Mouse (Mus musculus) left cerebral cortex, postnatal 4 days (tissue): ENCODE data around the gene B430305J03Rik. TPM values are rescaled to one million over a fixed set of nuclear protein-coding genes. Genes with fewer than 3 reads are reported as not detected.

Experiments used
- DNase-seq: peaks from one replicate; pipeline ENCODE4 v3.0.0-alpha.2; 2022
- intact Hi-C: fragments of 180-260 bp; cut with DNase I; formaldehyde crosslinking; loops from one replicate; pipeline ENCODE4 v1.15.1; 2025
- total RNA-seq, 2 experiments: library from RNA; stranded (reverse); gene quantifications; 2 replicates each; pipeline ENCODE4 v1.2.3; 2021

Gene B430305J03Rik
- total RNA-seq, 2 experiments from 2014 or later = 1.2 to 1.6 TPM

GRCm38 (mm10) chr3:61355464-61355863 lies 10.3 kb downstream of the B430305J03Rik start:
- intact Hi-C loops = no loop called here
- DNase-seq = no peak

GRCm38 (mm10) chr3:61349433-61349832 lies 16.3 kb downstream of the B430305J03Rik start:
- intact Hi-C loops = no loop called here
- DNase-seq = no peak

- no peak for DNase-seq
- intact Hi-C loops = no loop called here
These were observed 17.6 kb downstream of the B430305J03Rik start for GRCm38 (mm10) chr3:61348036-61348614.

- intact Hi-C loops = no loop called here
- no peak for DNase-seq
These were observed 20.1 kb downstream of the B430305J03Rik start for GRCm38 (mm10) chr3:61345636-61346035.

- no peak for DNase-seq
- intact Hi-C loops = no loop called here
These were observed 21.7 kb downstream of the B430305J03Rik start for GRCm38 (mm10) chr3:61344031-61344430.

- DNase-seq = peak; percentile 24
These were observed 25.4 kb downstream of the B430305J03Rik start for GRCm38 (mm10) chr3:61340321-61340720.

GRCm38 (mm10) chr3:61337230-61337629 lies 28.5 kb downstream of the B430305J03Rik start:
- intact Hi-C loops = no loop called here
- no peak for DNase-seq

More at GRCm38 (mm10) chr3:61340321-61340720, 25.4 kb downstream of the B430305J03Rik start:
- intact Hi-C loops = no loop called here

- intact Hi-C loops = no loop called here
- no peak for DNase-seq
These were observed 29.5 kb downstream of the B430305J03Rik start for GRCm38 (mm10) chr3:61336205-61336604.

GRCm38 (mm10) chr3:61321632-61322031 lies 44.1 kb downstream of the B430305J03Rik start:
- DNase-seq = no peak
- intact Hi-C loops = no loop called here

GRCm38 (mm10) chr3:61320031-61320430 lies 45.7 kb downstream of the B430305J03Rik start:
- DNase-seq = peak; percentile 6
- intact Hi-C loops = no loop called here

- intact Hi-C loops = no loop called here
These were observed 50.7 kb downstream of the B430305J03Rik start for GRCm38 (mm10) chr3:61315002-61315401.

More at GRCm38 (mm10) chr3:61315002-61315401, 50.7 kb downstream of the B430305J03Rik start:
- DNase-seq = no peak

Other genes with a start within 250 kb of the B430305J03Rik start
- 10 to 100 TPM; 28.8 to 29.4 TPM for gene Rap2b, start 4.3 kb downstream of the B430305J03Rik start, total RNA-seq